Mouse (Mus musculus): ENCODE measurements around the gene Mfsd4b2. TPM values are rescaled to one million over a fixed set of nuclear protein-coding genes. Genes with fewer than 3 reads are reported as not detected.

The Mfsd4b2 gene
- polyA plus RNA-seq, 1 experiment from 2014 or later, result not detected

Other genes with a start within 250 kb of the Mfsd4b2 start
- 27.3 and 28.3 TPM in 2 replicates for gene Rev3l, start 194.8 kb downstream of the Mfsd4b2 start, polyA plus RNA-seq (2015; fragmentation: Nextera tagmentation; extraction: Ambion mirVana)
- 3.5 and 3.6 TPM in 2 replicates for gene Mfsd4b4, start 27.7 kb downstream of the Mfsd4b2 start, polyA plus RNA-seq (2015; fragmentation: Nextera tagmentation; extraction: Ambion mirVana)
- 0.21 TPM in 1 of 2 replicates, not detected in the other for gene Mfsd4b3, start 33.2 kb upstream of the Mfsd4b2 start, polyA plus RNA-seq (2015; fragmentation: Nextera tagmentation; extraction: Ambion mirVana)
- not detected in 2 replicates for gene Mfsd4b5, start 59.7 kb upstream of the Mfsd4b2 start, polyA plus RNA-seq (2015; fragmentation: Nextera tagmentation; extraction: Ambion mirVana)
- 0.14 TPM in 1 of 2 replicates, not detected in the other for gene Mfsd4b1, start 98.3 kb upstream of the Mfsd4b2 start, polyA plus RNA-seq (2015; fragmentation: Nextera tagmentation; extraction: Ambion mirVana)
- 2.7 and 2.9 TPM in 2 replicates for gene Slc16a10, start 215.3 kb upstream of the Mfsd4b2 start, polyA plus RNA-seq (2015; fragmentation: Nextera tagmentation; extraction: Ambion mirVana)